Mouse (Mus musculus): ENCODE measurements around the gene Fancl. TPM values are rescaled to one million over a fixed set of nuclear protein-coding genes. Genes with fewer than 3 reads are reported as not detected.

The Fancl gene
- polyA plus RNA-seq, 1 experiment from 2014 or later: 40.6 TPM

DNA sequence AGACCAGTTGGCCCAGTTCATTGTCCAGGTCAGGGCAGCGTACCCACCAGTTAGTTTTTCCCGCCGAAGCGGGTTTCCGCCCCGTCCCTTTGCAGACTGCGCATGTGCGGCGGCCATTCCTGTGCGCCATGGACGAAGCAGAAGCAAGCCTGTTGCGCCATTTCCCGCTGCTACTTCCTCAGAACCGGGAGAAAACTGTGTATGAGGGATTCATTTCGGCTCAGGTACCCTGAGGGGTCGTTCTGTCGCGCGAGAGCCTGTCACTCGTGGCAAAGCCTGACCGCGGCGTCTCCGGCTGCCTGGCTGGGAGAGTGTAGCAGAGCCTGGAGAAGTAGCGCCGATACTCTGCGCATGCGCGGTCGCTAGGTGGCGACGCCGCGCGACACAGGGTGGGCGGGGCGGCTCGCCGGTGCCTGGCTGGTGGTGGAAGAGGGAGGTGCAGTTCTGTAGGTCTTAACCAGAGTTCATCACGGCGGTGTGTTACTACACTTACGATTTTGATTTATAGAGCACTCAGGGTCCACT is 1.2 kb downstream of the Fancl start:
- DNase-seq (ENCODE audit: low spot score) (peak; percentile 94), ATAC-seq (replicated peaks; ENCODE audit: insufficient number of reproducible peaks, low FRiP score, low TSS enrichment, low read depth) (peak; percentile 100)
- peak overlapping the region; percentile 83 for H3K27ac ChIP-seq (replicated peaks; ENCODE audit: low read depth, low read length)
- H3K4me2 ChIP-seq (ENCODE audit: low read depth, low read length): peak overlapping the region; percentile 45
- H3K27me3 ChIP-seq (ENCODE audit: control insufficient read depth, insufficient read depth, low read length): no peaks in the 10 kb centered on the region
- H3K4me1 ChIP-seq (ENCODE audit: control insufficient read depth, insufficient read depth, low read length): no peaks in the 10 kb centered on the region
- no peaks in the 10 kb centered on the region for H3K36me3 ChIP-seq (replicated peaks; ENCODE audit: control insufficient read depth, insufficient read depth, low read depth, low read length)
- under 1% methylated on average over 42 of the region's 42 CpGs for WGBS
- peak overlapping the region; percentile 90 for H3K9ac ChIP-seq (replicated peaks; ENCODE audit: low read length)
- H3K9me3 ChIP-seq (replicated peaks; ENCODE audit: control insufficient read depth, low read length): no peaks in the 10 kb centered on the region
- peak overlapping the region; percentile 58 for H3K4me3 ChIP-seq (ENCODE audit: low read depth, low read length)

DNA sequence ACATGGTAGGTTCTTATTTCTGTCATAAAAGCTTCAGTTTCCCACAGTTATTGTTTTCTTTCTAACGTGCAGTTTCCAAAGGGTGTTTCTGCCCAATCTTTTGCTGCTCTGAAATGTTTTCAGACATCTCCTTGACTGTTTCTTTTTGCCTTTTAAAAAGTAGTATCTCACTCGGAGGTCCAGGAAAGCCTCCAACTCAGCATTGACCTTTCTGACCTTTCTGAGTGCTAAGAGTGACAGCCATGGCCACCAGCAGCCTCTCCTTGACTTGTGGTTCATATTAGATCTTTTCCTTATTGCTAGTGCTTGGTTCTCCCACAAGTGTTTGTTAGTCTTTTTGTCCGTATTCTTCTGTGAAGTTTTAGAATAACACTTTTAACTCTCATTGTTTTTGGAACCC is 9.6 kb downstream of the Fancl start:
- H3K27ac ChIP-seq (replicated peaks; ENCODE audit: low read depth, low read length): no peak overlapping the region
- H3K36me3 ChIP-seq (replicated peaks; ENCODE audit: control insufficient read depth, insufficient read depth, low read depth, low read length): no peaks in the 10 kb centered on the region
- no peaks in the 10 kb centered on the region for H3K4me1 ChIP-seq (ENCODE audit: control insufficient read depth, insufficient read depth, low read length)
- 47% methylated on average over 3 of the region's 3 CpGs for WGBS
- no peak overlapping the region for H3K9ac ChIP-seq (replicated peaks; ENCODE audit: low read length)
- no peaks in the 10 kb centered on the region for H3K27me3 ChIP-seq (ENCODE audit: control insufficient read depth, insufficient read depth, low read length)
- no peak for DNase-seq (ENCODE audit: low spot score)
- no peak for ATAC-seq (replicated peaks; ENCODE audit: insufficient number of reproducible peaks, low FRiP score, low TSS enrichment, low read depth)
- no peaks in the 10 kb centered on the region for H3K9me3 ChIP-seq (replicated peaks; ENCODE audit: control insufficient read depth, low read length)
- no peak overlapping the region for H3K4me3 ChIP-seq (ENCODE audit: low read depth, low read length)
- no peak overlapping the region for H3K4me2 ChIP-seq (ENCODE audit: low read depth, low read length)

DNA sequence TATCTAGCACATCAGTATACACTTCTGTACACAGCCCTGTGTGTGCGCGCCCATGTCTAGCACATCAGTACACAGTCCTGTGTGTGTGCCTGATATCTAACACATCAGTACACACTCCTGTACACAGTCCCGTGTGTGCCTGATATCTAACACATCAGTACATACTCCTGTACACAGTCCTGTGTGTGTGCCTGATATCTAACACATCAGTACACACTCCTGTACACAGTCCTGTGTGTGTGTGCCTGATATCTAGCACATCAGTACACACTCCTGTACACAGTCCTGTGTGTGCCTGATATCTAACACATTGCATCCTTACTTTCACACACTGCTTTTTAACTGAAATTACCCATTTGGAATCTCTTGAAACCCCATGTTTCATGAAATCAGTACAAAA is 27.0 kb downstream of the Fancl start:
- 94% methylated on average over 3 of the region's 3 CpGs for WGBS
- Histone ChIP-seq H3K27me3 (ENCODE audit: control insufficient read depth, insufficient read depth, low read length) (no peaks in the 10 kb centered on the region), H3K36me3 (replicated peaks; ENCODE audit: control insufficient read depth, insufficient read depth, low read depth, low read length) (no peaks in the 10 kb centered on the region), H3K4me1 (ENCODE audit: control insufficient read depth, insufficient read depth, low read length) (no peaks in the 10 kb centered on the region), H3K9ac (replicated peaks; ENCODE audit: low read length) (no peak overlapping the region), H3K9me3 (replicated peaks; ENCODE audit: control insufficient read depth, low read length) (no peaks in the 10 kb centered on the region), H3K27ac (replicated peaks; ENCODE audit: low read depth, low read length) (no peak overlapping the region), H3K4me2 (ENCODE audit: low read depth, low read length) (no peak overlapping the region), H3K4me3 (ENCODE audit: low read depth, low read length) (no peak overlapping the region)
- DNase-seq (ENCODE audit: low spot score) (no peak), ATAC-seq (replicated peaks; ENCODE audit: insufficient number of reproducible peaks, low FRiP score, low TSS enrichment, low read depth) (no peak)

DNA sequence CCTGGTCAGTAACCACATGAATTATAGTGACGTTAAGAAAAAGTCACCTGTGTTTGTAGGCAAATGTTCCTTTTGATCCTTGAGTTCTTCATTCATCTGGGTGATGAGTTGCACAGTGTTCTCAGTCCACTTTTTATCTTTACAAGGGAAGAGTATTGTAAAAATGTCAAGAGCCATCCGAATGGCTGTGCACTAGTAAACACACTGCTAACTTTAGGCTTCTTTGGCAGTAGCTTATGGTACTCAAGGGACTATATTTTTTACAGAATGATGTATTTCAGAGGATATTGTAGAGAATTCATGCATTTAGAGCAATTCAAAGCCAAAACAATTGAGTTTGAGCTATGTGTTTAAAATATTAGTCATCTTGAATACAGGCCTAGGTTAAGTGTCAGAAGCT is 35.5 kb downstream of the Fancl start:
- Histone ChIP-seq H3K27ac (replicated peaks; ENCODE audit: low read depth, low read length) (no peak overlapping the region), H3K9ac (replicated peaks; ENCODE audit: low read length) (no peak overlapping the region), H3K4me1 (ENCODE audit: control insufficient read depth, insufficient read depth, low read length) (no peaks in the 10 kb centered on the region), H3K9me3 (replicated peaks; ENCODE audit: control insufficient read depth, low read length) (no peaks in the 10 kb centered on the region), H3K27me3 (ENCODE audit: control insufficient read depth, insufficient read depth, low read length) (no peaks in the 10 kb centered on the region), H3K4me3 (ENCODE audit: low read depth, low read length) (no peak overlapping the region), H3K36me3 (replicated peaks; ENCODE audit: control insufficient read depth, insufficient read depth, low read depth, low read length) (no peaks in the 10 kb centered on the region), H3K4me2 (ENCODE audit: low read depth, low read length) (no peak overlapping the region)
- WGBS: 93% methylated on average over 2 of the region's 2 CpGs
- ATAC-seq (replicated peaks; ENCODE audit: insufficient number of reproducible peaks, low FRiP score, low TSS enrichment, low read depth) (no peak), DNase-seq (ENCODE audit: low spot score) (no peak)

DNA sequence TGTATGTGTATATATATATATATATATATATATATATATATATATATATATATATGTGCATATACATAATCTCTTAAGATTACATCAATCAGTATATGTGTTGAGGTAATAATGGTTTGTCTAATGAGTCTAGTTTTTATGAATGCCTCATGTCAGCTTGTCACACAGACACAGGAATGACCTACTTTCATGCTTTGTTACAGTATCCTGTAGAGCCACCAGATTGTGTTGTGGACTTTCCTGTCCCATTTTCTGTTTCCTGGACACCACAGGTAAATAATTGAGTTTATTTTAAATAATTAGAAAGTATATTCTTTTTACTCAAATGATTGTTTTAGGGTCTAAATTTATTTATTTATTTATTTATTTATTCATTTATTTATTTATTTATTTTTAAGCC is 48.3 kb downstream of the Fancl start:
- no peaks in the 10 kb centered on the region for H3K36me3 ChIP-seq (replicated peaks; ENCODE audit: control insufficient read depth, insufficient read depth, low read depth, low read length)
- no peak overlapping the region for H3K27ac ChIP-seq (replicated peaks; ENCODE audit: low read depth, low read length)
- H3K9ac ChIP-seq (replicated peaks; ENCODE audit: low read length): no peak overlapping the region
- H3K9me3 ChIP-seq (replicated peaks; ENCODE audit: control insufficient read depth, low read length): no peaks in the 10 kb centered on the region
- ATAC-seq (replicated peaks; ENCODE audit: insufficient number of reproducible peaks, low FRiP score, low TSS enrichment, low read depth) (no peak), DNase-seq (ENCODE audit: low spot score) (no peak)
- H3K4me2 ChIP-seq (ENCODE audit: low read depth, low read length): no peak overlapping the region
- H3K4me3 ChIP-seq (ENCODE audit: low read depth, low read length): no peak overlapping the region
- H3K4me1 ChIP-seq (ENCODE audit: control insufficient read depth, insufficient read depth, low read length): no peaks in the 10 kb centered on the region
- no peaks in the 10 kb centered on the region for H3K27me3 ChIP-seq (ENCODE audit: control insufficient read depth, insufficient read depth, low read length)

DNA sequence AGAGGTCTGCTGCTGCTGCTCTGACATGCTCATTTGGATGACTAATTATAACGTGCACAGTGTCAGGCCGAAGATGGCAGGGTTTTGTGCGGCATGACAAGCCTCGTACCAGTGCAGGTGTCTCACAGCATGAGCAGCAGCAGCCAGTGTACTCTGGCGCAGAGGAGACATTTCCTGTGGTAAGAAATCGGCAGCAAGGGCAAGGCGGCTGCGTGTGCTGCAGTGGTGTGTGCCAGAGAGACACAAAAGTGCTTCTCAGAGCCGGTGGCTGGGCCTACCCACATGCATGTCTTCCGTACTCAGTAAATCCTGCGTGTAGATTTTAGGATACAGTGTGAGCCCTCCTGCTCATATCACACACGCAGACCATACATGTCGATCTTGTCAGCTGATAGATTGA is 51.9 kb downstream of the Fancl start:
- DNase-seq (ENCODE audit: low spot score) (no peak), ATAC-seq (replicated peaks; ENCODE audit: insufficient number of reproducible peaks, low FRiP score, low TSS enrichment, low read depth) (no peak)
- Histone ChIP-seq H3K9me3 (replicated peaks; ENCODE audit: control insufficient read depth, low read length) (no peaks in the 10 kb centered on the region), H3K4me3 (ENCODE audit: low read depth, low read length) (no peak overlapping the region), H3K27ac (replicated peaks; ENCODE audit: low read depth, low read length) (no peak overlapping the region), H3K4me1 (ENCODE audit: control insufficient read depth, insufficient read depth, low read length) (no peaks in the 10 kb centered on the region), H3K27me3 (ENCODE audit: control insufficient read depth, insufficient read depth, low read length) (no peaks in the 10 kb centered on the region), H3K4me2 (ENCODE audit: low read depth, low read length) (no peak overlapping the region), H3K36me3 (replicated peaks; ENCODE audit: control insufficient read depth, insufficient read depth, low read depth, low read length) (no peaks in the 10 kb centered on the region), H3K9ac (replicated peaks; ENCODE audit: low read length) (no peak overlapping the region)
- 86% methylated on average over 13 of the region's 13 CpGs for WGBS

DNA sequence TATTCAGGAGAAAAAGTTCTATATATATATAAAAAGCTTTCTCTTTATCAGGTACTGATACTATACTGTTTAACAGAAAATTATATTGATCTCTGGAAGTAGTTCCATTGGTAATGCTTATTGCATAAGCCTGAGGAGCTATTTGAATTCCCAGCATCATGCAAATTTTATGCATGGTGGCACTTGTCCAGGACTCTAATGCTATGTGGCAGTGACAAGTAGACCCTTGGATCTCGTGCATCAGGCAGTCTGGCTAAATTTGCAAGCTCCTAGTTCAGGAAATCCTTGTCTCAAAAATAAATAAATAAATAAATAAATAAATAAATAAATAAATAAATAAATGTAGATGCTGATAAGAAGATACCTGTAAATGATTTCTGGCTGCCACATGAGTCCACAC is 55.2 kb downstream of the Fancl start:
- ATAC-seq (replicated peaks; ENCODE audit: insufficient number of reproducible peaks, low FRiP score, low TSS enrichment, low read depth) (no peak), DNase-seq (ENCODE audit: low spot score) (no peak)
- no peak overlapping the region for H3K4me2 ChIP-seq (ENCODE audit: low read depth, low read length)
- no peak overlapping the region for H3K4me3 ChIP-seq (ENCODE audit: low read depth, low read length)
- no peak overlapping the region for H3K27ac ChIP-seq (replicated peaks; ENCODE audit: low read depth, low read length)
- H3K36me3 ChIP-seq (replicated peaks; ENCODE audit: control insufficient read depth, insufficient read depth, low read depth, low read length): no peaks in the 10 kb centered on the region
- no peak overlapping the region for H3K9ac ChIP-seq (replicated peaks; ENCODE audit: low read length)
- 91% methylated on average over 1 of the region's 1 CpGs for WGBS
- no peaks in the 10 kb centered on the region for H3K9me3 ChIP-seq (replicated peaks; ENCODE audit: control insufficient read depth, low read length)
- H3K27me3 ChIP-seq (ENCODE audit: control insufficient read depth, insufficient read depth, low read length): no peaks in the 10 kb centered on the region
- H3K4me1 ChIP-seq (ENCODE audit: control insufficient read depth, insufficient read depth, low read length): no peaks in the 10 kb centered on the region

DNA sequence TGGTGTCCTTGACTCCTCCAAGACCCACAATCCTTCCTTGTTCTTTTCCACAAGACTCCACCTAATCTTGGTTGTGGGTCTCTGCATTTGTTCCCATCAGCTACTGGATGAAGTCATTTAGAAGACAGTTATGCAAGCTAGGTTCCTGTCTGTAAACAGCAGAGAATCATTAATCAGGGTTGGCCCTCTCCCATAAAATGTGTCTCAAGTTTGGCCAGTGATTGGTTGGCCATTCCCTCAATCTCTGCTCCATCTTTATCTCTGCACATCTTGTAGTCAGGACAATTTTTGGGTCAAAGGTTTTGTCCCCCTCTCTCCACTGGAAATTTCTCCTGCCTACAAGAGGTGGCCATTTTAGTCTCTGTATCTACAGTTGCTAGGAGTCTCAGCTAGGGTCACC is 58.4 kb downstream of the Fancl start:
- H3K4me1 ChIP-seq (ENCODE audit: control insufficient read depth, insufficient read depth, low read length): no peaks in the 10 kb centered on the region
- no peak overlapping the region for H3K4me3 ChIP-seq (ENCODE audit: low read depth, low read length)

More for the DNA sequence above, 58.4 kb downstream of the Fancl start:
- Histone ChIP-seq H3K9ac (replicated peaks; ENCODE audit: low read length) (no peak overlapping the region), H3K9me3 (replicated peaks; ENCODE audit: control insufficient read depth, low read length) (no peaks in the 10 kb centered on the region), H3K36me3 (replicated peaks; ENCODE audit: control insufficient read depth, insufficient read depth, low read depth, low read length) (no peaks in the 10 kb centered on the region), H3K27me3 (ENCODE audit: control insufficient read depth, insufficient read depth, low read length) (no peaks in the 10 kb centered on the region), H3K4me2 (ENCODE audit: low read depth, low read length) (no peak overlapping the region), H3K27ac (replicated peaks; ENCODE audit: low read depth, low read length) (no peak overlapping the region)
- DNase-seq (ENCODE audit: low spot score): no peak
- no peak for ATAC-seq (replicated peaks; ENCODE audit: insufficient number of reproducible peaks, low FRiP score, low TSS enrichment, low read depth)

All from embryonic facial prominence, embryonic 11.5 days (tissue).